Mouse (Mus musculus) neutrophil, adult 5-6 weeks (primary cell): ENCODE measurements around the gene 4933427D14Rik. TPM values are rescaled to one million over a fixed set of nuclear protein-coding genes. Genes with fewer than 3 reads are reported as not detected.

ENCODE experiments used
- ATAC-seq: fragments of 151-379, 151-347 bp; 2 replicates; pipeline ENCODE4 v1.8.0; 2017; ENCODE audit warnings: mild to moderate bottlenecking, moderate TSS enrichment; ENCODE audit not compliant: insufficient number of reproducible peaks, poor library complexity, low FRiP score, severe bottlenecking; ENCODE audit errors: extremely low read depth
- total RNA-seq: library from RNA; stranded (forward); fragments of 200-1000 nt; gene quantifications from 2 replicates; pipeline ENCODE4 v1.2.3, GENCODE M21; 2017

Gene 4933427D14Rik
- 19.3 and 25.4 TPM in 2 replicates for total RNA-seq

GRCm38 (mm10) chr11:72207204-72207833 is at the start of gene 4933427D14Rik, which contains the start of gene Txndc17:
Gene 4933427D14Rik, minus strand, starts transcription at chr11:72207459.
Gene Txndc17, plus strand, starts transcription at chr11:72207547.
- ATAC-seq, result peak; percentile 76

GRCm38 (mm10) chr11:72256441-72256840 is 49.2 kb upstream of the 4933427D14Rik start:
- ATAC-seq, result no peak

- ATAC-seq, result no peak
Measured at GRCm38 (mm10) chr11:72255629-72256028, 48.4 kb upstream of the 4933427D14Rik start.

GRCm38 (mm10) chr11:72245196-72245753 is 38.0 kb upstream of the 4933427D14Rik start:
- ATAC-seq, result no peak

- ATAC-seq, result no peak
Measured at GRCm38 (mm10) chr11:72240062-72240860, 33.0 kb upstream of the 4933427D14Rik start.

- ATAC-seq, result no peak
Measured at GRCm38 (mm10) chr11:72234013-72234412, 26.8 kb upstream of the 4933427D14Rik start.

- no peak for ATAC-seq
Measured at GRCm38 (mm10) chr11:72232991-72233390, 25.7 kb upstream of the 4933427D14Rik start.

- no peak for ATAC-seq
Measured at GRCm38 (mm10) chr11:72232068-72232467, 24.8 kb upstream of the 4933427D14Rik start.

GRCm38 (mm10) chr11:72228513-72228912 is 21.3 kb upstream of the 4933427D14Rik start:
- no peak for ATAC-seq

GRCm38 (mm10) chr11:72226901-72227300 is 19.6 kb upstream of the 4933427D14Rik start:
- ATAC-seq, result no peak

GRCm38 (mm10) chr11:72226020-72226791 is 18.9 kb upstream of the 4933427D14Rik start:
- no peak for ATAC-seq

GRCm38 (mm10) chr11:72224865-72225264 is 17.6 kb upstream of the 4933427D14Rik start:
- ATAC-seq, result peak; percentile 69; the same call in 1 of the 2 replicates

GRCm38 (mm10) chr11:72223414-72223813 is 16.2 kb upstream of the 4933427D14Rik start:
- ATAC-seq, result no peak

- peak; percentile 75 for ATAC-seq
Measured at GRCm38 (mm10) chr11:72221278-72221677, 14.0 kb upstream of the 4933427D14Rik start.

- no peak for ATAC-seq
Measured at GRCm38 (mm10) chr11:72217116-72217515, 9.9 kb upstream of the 4933427D14Rik start.

- peak; percentile 55 for ATAC-seq
Measured at GRCm38 (mm10) chr11:72215410-72215797, 8.1 kb upstream of the 4933427D14Rik start, which contains the start of gene Med31. Gene Med31, minus strand, starts transcription at chr11:72215592.

- peak; percentile 88 for ATAC-seq
Measured at GRCm38 (mm10) chr11:72214591-72215409, 7.5 kb upstream of the 4933427D14Rik start.

GRCm38 (mm10) chr11:72207834-72208377 is 647 bp upstream of the 4933427D14Rik start:
- no peak for ATAC-seq
